ENCODE assay signal across 8 mouse cellular contexts in genomic region chr5:123139722-123140627, GRCm38 (mm10). TPM values are rescaled to one million over a fixed set of nuclear protein-coding genes. Genes with fewer than 3 reads are reported as not detected.
DNase-seq lines count a peak whose midpoint lies in the region; ATAC-seq and TF ChIP-seq lines count a peak whose summit lies in the region.

No protein-coding gene starts in this region.

- H3K27ac ChIP-seq in ES-E14 (ENCODE audit: insufficient read depth, low read depth, low read length, poor library complexity, severe bottlenecking) = peak overlapping the region; percentile 100
- H3K27ac ChIP-seq in forebrain, embryonic 12.5 days = peak overlapping the region; percentile 100
- H3K27ac ChIP-seq in intestine, postnatal 0 days (ENCODE audit: low read depth, low read length) = peak overlapping the region; percentile 100
- H3K27ac ChIP-seq in midbrain, embryonic 12.5 days (replicated peaks) = peak overlapping the region; percentile 100

- H3K9ac ChIP-seq in ES-E14 (ENCODE audit: insufficient read depth, low read depth, low read length, poor library complexity, severe bottlenecking) = peak overlapping the region; percentile 99
- peak overlapping the region; percentile 99 for H3K9ac ChIP-seq in forebrain, embryonic 12.5 days
- H3K9ac ChIP-seq in intestine, postnatal 0 days (ENCODE audit: low read depth, low read length) = peak overlapping the region; percentile 99
- peak overlapping the region; percentile 100 for H3K9ac ChIP-seq in midbrain, embryonic 12.5 days (replicated peaks)

- TF ChIP-seq CTCF in intestine, postnatal 0 days (IDR thresholded peaks at IDR 0.05; ENCODE audit: low read depth) = no peak

- peak; percentile 46 for DNase-seq in cerebellum, adult 11-12 months
- DNase-seq in ES-E14 (ENCODE audit: low read depth, low spot score) = no peak
- DNase-seq in right cerebral cortex, postnatal 4 days = no peak
- no peak for DNase-seq in frontal cortex, postnatal 36 days (ENCODE audit: low spot score in 2 of 2)

- under 1% methylated on average over 28 of the region's 28 CpGs for WGBS in forebrain, embryonic 12.5 days
- under 1% methylated on average over 28 of the region's 28 CpGs for WGBS in intestine, postnatal 0 days
- WGBS in midbrain, embryonic 12.5 days = under 1% methylated on average over 28 of the region's 28 CpGs

- peaks cover 6% of the 10 kb centered on the region; the same call in 1 of the 2 replicates for H3K36me3 ChIP-seq in ES-E14 (ENCODE audit: control insufficient read depth, insufficient read depth, low read length, poor library complexity, severe bottlenecking)
- peaks cover 13% of the 10 kb centered on the region; the same call in 1 of the 2 replicates for H3K36me3 ChIP-seq in forebrain, embryonic 12.5 days (replicated peaks)
- no peaks in the 10 kb centered on the region for H3K36me3 ChIP-seq in intestine, postnatal 0 days (ENCODE audit: control insufficient read depth, insufficient read depth)
- H3K36me3 ChIP-seq in midbrain, embryonic 12.5 days = 0 out of 2 replicates have a peak, but pooled peaks cover 2% of the 10 kb centered on the region

- no peak for ATAC-seq in cerebellum, adult (ENCODE audit: insufficient number of reproducible peaks, low FRiP score, low TSS enrichment)
- ATAC-seq in forebrain, embryonic 12.5 days (ENCODE audit: low FRiP score) = no peak
- ATAC-seq in intestine, postnatal 0 days = no peak
- ATAC-seq in midbrain, embryonic 12.5 days (ENCODE audit: low FRiP score, low read depth) = no peak

- H3K4me1 ChIP-seq in ES-E14 (ENCODE audit: control insufficient read depth in 2 of 2, insufficient read depth in 2 of 2, low read length in 2 of 2, poor library complexity in 1 of 2) = peaks cover 3 to 6% of the 10 kb centered on the region in 2 experiments; a peak in 2 of 4 replicates
- H3K4me1 ChIP-seq in forebrain, embryonic 12.5 days = peaks cover 49% of the 10 kb centered on the region
- 0 out of 2 replicates have a peak, but pooled peaks cover 12% of the 10 kb centered on the region for H3K4me1 ChIP-seq in intestine, postnatal 0 days (replicated peaks; ENCODE audit: control insufficient read depth, insufficient read depth, low read length)
- H3K4me1 ChIP-seq in midbrain, embryonic 12.5 days = peaks cover 49% of the 10 kb centered on the region

- in situ Hi-C loops in ES-E14 (cut with MboI; ENCODE audit: low sequenced_read_pairs in 2 of 2, unreplicated experiment in 2 of 2) = no loop called here

- no peaks in the 10 kb centered on the region for H3K27me3 ChIP-seq in forebrain, embryonic 12.5 days
- H3K27me3 ChIP-seq in intestine, postnatal 0 days (replicated peaks; ENCODE audit: control insufficient read depth, insufficient read depth, low read length) = no peaks in the 10 kb centered on the region
- no peaks in the 10 kb centered on the region for H3K27me3 ChIP-seq in midbrain, embryonic 12.5 days

- peak overlapping the region; percentile 63 to 98 for H3K4me3 ChIP-seq in ES-E14 (ENCODE audit: insufficient read depth in 1 of 2, low read depth in 1 of 2, low read length in 2 of 2, poor library complexity in 1 of 2, severe bottlenecking in 1 of 2)
- H3K4me3 ChIP-seq in forebrain, embryonic 12.5 days (replicated peaks) = peak overlapping the region; percentile 81
- H3K4me3 ChIP-seq in intestine, postnatal 0 days (ENCODE audit: low read depth, low read length) = peak overlapping the region; percentile 86
- peak overlapping the region; percentile 98 for H3K4me3 ChIP-seq in midbrain, embryonic 12.5 days

- peak overlapping the region; percentile 100 for H3K4me2 ChIP-seq in forebrain, embryonic 12.5 days
- peak overlapping the region; percentile 98 for H3K4me2 ChIP-seq in intestine, postnatal 0 days (replicated peaks; ENCODE audit: low read depth)
- peak overlapping the region; percentile 100 for H3K4me2 ChIP-seq in midbrain, embryonic 12.5 days (replicated peaks)

- no peaks in the 10 kb centered on the region for H3K9me3 ChIP-seq in ES-E14 (ENCODE audit: control insufficient read depth, insufficient read depth, low read depth, low read length)
- no peaks in the 10 kb centered on the region for H3K9me3 ChIP-seq in forebrain, embryonic 12.5 days
- H3K9me3 ChIP-seq in intestine, postnatal 0 days (ENCODE audit: control insufficient read depth) = no peaks in the 10 kb centered on the region
- H3K9me3 ChIP-seq in midbrain, embryonic 12.5 days = no peaks in the 10 kb centered on the region

TF ChIP-seq in ES-E14, 5 proteins besides CTCF, POLR2A, EP300 and RAD21:
- no peak for TF ChIP-seq ZNF384 (IDR thresholded peaks at IDR 0.05; ENCODE audit: low read depth, low read length)
- TF ChIP-seq HCFC1 (IDR thresholded peaks at IDR 0.05; ENCODE audit: borderline replicate concordance, insufficient read depth, low read length) = no peak
- TF ChIP-seq MAFK (IDR thresholded peaks at IDR 0.05; ENCODE audit: insufficient read depth, low read depth, low read length) = no peak
- no peak for TF ChIP-seq ZC3H11A (IDR thresholded peaks at IDR 0.05; ENCODE audit: borderline replicate concordance, low read depth, low read length)
- no peak for TF ChIP-seq CHD2 (IDR thresholded peaks at IDR 0.05; ENCODE audit: low read depth, low read length)

RNA-seq across cellular contexts. Expression of gene Setd1b, which starts 2.0 kb away (rescaled TPM):
- 7.6 and 9.8 TPM in 2 replicates for total RNA-seq in ES-E14 (2012; rRNA removed)
- 13.1 and 13.6 TPM in 2 replicates for polyA plus RNA-seq in forebrain, embryonic 12.5 days (2016; fragmentation: Nextera tagmentation; extraction: Ambion mirVana)
- polyA plus RNA-seq in intestine, postnatal 0 days (2015; fragmentation: Nextera tagmentation; extraction: Ambion mirVana) = 5.4 and 6.7 TPM in 2 replicates
- 13.1 and 13.2 TPM in 2 replicates for polyA plus RNA-seq in midbrain, embryonic 12.5 days (2016; fragmentation: Nextera tagmentation; extraction: Ambion mirVana)

RNA-seq across cellular contexts. Expression of gene Rhof, which starts 7.5 kb away (rescaled TPM):
- total RNA-seq in ES-E14 (2012; rRNA removed) = 2.3 and 2.5 TPM in 2 replicates
- 1.9 and 2.8 TPM in 2 replicates for polyA plus RNA-seq in forebrain, embryonic 12.5 days (2016; fragmentation: Nextera tagmentation; extraction: Ambion mirVana)
- polyA plus RNA-seq in intestine, postnatal 0 days (2015; fragmentation: Nextera tagmentation; extraction: Ambion mirVana) = 17.0 TPM in 2 replicates
- 1.9 and 2.4 TPM in 2 replicates for polyA plus RNA-seq in midbrain, embryonic 12.5 days (2016; fragmentation: Nextera tagmentation; extraction: Ambion mirVana)

RNA-seq across cellular contexts. Expression of gene Psmd9, which starts 29.2 kb away (rescaled TPM):
- total RNA-seq in ES-E14 (2012; rRNA removed) = 22.9 and 27.0 TPM in 2 replicates
- 66.5 and 71.6 TPM in 2 replicates for polyA plus RNA-seq in forebrain, embryonic 12.5 days (2016; fragmentation: Nextera tagmentation; extraction: Ambion mirVana)
- 50.9 and 57.5 TPM in 2 replicates for polyA plus RNA-seq in intestine, postnatal 0 days (2015; fragmentation: Nextera tagmentation; extraction: Ambion mirVana)
- polyA plus RNA-seq in midbrain, embryonic 12.5 days (2016; fragmentation: Nextera tagmentation; extraction: Ambion mirVana) = 64.5 and 75.4 TPM in 2 replicates

RNA-seq across cellular contexts. Expression of gene Hpd, which starts 42.6 kb away (rescaled TPM):
- total RNA-seq in ES-E14 (2012; rRNA removed) = not detected in 2 replicates
- not detected in 2 replicates for polyA plus RNA-seq in forebrain, embryonic 12.5 days (2016; fragmentation: Nextera tagmentation; extraction: Ambion mirVana)
- polyA plus RNA-seq in intestine, postnatal 0 days (2015; fragmentation: Nextera tagmentation; extraction: Ambion mirVana) = 3.9 and 4.7 TPM in 2 replicates
- not detected in 2 replicates for polyA plus RNA-seq in midbrain, embryonic 12.5 days (2016; fragmentation: Nextera tagmentation; extraction: Ambion mirVana)
